Mouse (Mus musculus): ENCODE measurements at regions not wholly inside any gene's neighbourhood (a gene's known extent, or its start where the extent isn't known, plus 50 kb on each side); places are given as distances from the start of the nearest gene placed in this dataset.

DNA sequence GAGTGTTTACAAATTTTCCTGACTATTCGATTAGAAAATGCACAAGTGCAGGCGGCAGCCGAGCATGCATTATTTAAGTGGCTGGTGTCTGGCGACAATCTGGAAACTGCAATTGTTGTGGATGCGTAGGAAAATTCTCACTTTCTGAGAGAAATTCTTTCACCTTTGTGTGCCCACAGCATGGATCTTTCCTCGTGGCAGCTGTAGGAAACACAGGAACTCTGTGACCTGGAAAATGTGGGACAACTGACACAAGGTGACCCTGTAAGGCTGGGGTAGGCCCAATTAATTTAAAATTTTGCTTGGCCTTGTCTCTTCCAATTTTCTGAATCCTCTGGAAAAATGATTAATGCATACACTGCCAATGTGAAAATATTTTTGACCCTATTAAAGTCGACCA lies 478.7 kb upstream of the Nr2f1 start:
- no peak for TF ChIP-seq CTCF (conservative IDR thresholded peaks at IDR 0.05; ENCODE audit: insufficient read depth, insufficient read length, low read depth, low read length)
- TF ChIP-seq POLR2A (IDR thresholded peaks at IDR 0.05; ENCODE audit: low read depth, low read length), result no peak
